8 mouse cellular contexts compared by ENCODE assay signal in the genomic region with DNA sequence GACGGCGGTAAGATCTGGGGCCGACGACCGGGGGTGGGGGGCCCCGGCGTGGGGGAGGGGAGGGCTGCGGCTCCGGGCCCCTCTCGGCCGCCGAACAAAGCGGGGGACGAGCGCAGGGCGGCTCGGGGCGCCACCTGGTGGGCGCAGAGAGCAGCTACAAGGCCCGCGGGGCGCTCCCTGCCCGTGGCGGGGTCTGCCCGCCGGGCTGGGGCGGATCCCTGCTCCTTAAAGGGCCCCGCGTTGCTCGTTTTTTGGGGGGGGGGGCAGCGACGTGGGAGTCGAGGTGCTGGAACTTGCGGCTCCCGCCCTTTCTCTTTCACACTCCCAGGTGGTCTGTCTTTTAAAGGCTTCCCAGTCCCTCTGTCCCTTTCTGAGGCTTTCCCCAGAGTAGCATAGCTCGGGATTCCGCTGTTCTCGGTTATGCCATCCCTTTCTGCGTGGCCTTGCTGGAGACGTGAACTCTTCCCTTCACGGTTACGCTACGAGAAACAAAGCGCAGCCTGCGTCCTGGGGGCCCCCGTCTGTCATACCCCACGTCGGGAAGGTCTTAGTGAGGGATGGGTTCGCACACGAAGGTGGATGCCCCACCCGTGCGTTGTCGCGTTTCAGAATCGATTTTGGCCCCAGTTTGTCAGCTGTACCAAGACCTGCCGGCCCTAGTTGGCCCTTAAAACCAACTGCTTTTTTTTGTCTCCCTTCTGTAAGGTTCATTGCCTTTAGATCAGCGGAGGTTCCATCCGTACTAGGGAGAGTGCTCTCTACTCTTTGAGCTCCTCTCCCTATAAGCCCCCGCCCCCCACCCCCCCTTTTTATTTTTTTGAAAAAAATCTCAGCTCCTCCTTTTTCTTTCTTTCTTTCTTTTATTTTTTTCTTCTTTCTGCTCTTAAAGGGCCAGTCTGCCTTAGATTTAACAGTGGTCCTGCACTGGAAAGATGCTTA. TPM values are rescaled to one million over a fixed set of nuclear protein-coding genes. Genes with fewer than 3 reads are reported as not detected.
DNase-seq lines count a peak whose midpoint lies in the region; ATAC-seq and TF ChIP-seq lines count a peak whose summit lies in the region.

No protein-coding gene starts in this region.

- CTCF ChIA-PET in Patski (lab: Charles Lee) = interaction anchor here (0.7 to 1.5 kb wide), 8 partner anchors 15 to 155 kb away, joined by 3 to 4 read pairs (median 4); no protein-coding TSS in a partner anchor

- H3K9me3 ChIP-seq in hindbrain, embryonic 10.5 days = 0 out of 2 replicates have a peak, but pooled peaks cover 3% of the 10 kb centered on the region

- WGBS in hindbrain, embryonic 10.5 days = under 1% methylated on average over 58 of the region's 59 CpGs
- 3% methylated on average over 58 of the region's 59 CpGs for WGBS in macrophage (ENCODE audit: missing documents)

- H3K4me1 ChIP-seq in hindbrain, embryonic 10.5 days (replicated peaks) = peaks cover 62% of the 10 kb centered on the region

- no peak for DNase-seq in Patski (ENCODE audit: low read depth, low spot score)
- peak; percentile 64 for DNase-seq in cerebellum, adult 9-10 months
- DNase-seq in hindbrain, embryonic 10.5 days (ENCODE audit: low spot score) = peak; percentile 83
- peak; percentile 83 to 88 for DNase-seq in left cerebral cortex, adult 2 months (ENCODE audit: extremely low spot score in 1 of 2, low spot score in 2 of 2)
- peak; percentile 77 for DNase-seq in retina, postnatal 7 days (ENCODE audit: low read depth, low spot score)
- DNase-seq in thymus, postnatal 4 days = peak; percentile 93

- peaks cover 9% of the 10 kb centered on the region for H3K27me3 ChIP-seq in Patski
- peaks cover 33% of the 10 kb centered on the region for H3K27me3 ChIP-seq in hindbrain, embryonic 10.5 days (ENCODE audit: insufficient read depth, poor library complexity, severe bottlenecking)

- POLR2A ChIA-PET in Patski (lab: Charles Lee) = interaction anchor here (0.7 to 2.0 kb wide), 6 partner anchors 9 to 178 kb away, joined by 4 to 6 read pairs (median 5); a partner anchor contains a TSS

- in situ Hi-C loops in Patski (cut with MboI; ENCODE audit: low pct_unique_long_range_greater_than_20kb) = loop anchor here (5.0 kb wide), 1 partner anchor 361 kb away; a partner anchor contains a TSS

- peak overlapping the region; percentile 90 for H3K4me3 ChIP-seq in hindbrain, embryonic 10.5 days
- peak overlapping the region; percentile 75 for H3K4me3 ChIP-seq in left cerebral cortex, adult 2 months
- peak overlapping the region; percentile 37 for H3K4me3 ChIP-seq in macrophage (ENCODE audit: inconsistent target)

- H3K27ac ChIP-seq in hindbrain, embryonic 10.5 days = peak overlapping the region; percentile 100
- H3K27ac ChIP-seq in left cerebral cortex, adult 2 months = peak overlapping the region; percentile 81
- no peak overlapping the region for H3K27ac ChIP-seq in macrophage

- H3K79me2 ChIP-seq in macrophage (ENCODE audit: inconsistent target) = no peaks in the 10 kb centered on the region

- intact Hi-C loops in left cerebral cortex, adult 2 months (cut with DNase I) = loop anchor here (1.0 to 5.0 kb wide), 6 partner anchors 35 to 361 kb away; a partner anchor contains a TSS

- ATAC-seq in Patski = peak; percentile 70
- ATAC-seq in frontal cortex, adult (ENCODE audit: low TSS enrichment) = peak; percentile 32

- peaks cover 37% of the 10 kb centered on the region for H3K36me3 ChIP-seq in hindbrain, embryonic 10.5 days
- H3K36me3 ChIP-seq in macrophage (ENCODE audit: inconsistent target) = no peaks in the 10 kb centered on the region

- no peak for TF ChIP-seq CTCF in Patski (IDR thresholded peaks at IDR 0.05)
- TF ChIP-seq CTCF in left cerebral cortex, adult 2 months (IDR thresholded peaks at IDR 0.05) = peak; percentile 88

RNA-seq across cellular contexts. Expression of a gene that starts 0.8 kb away (rescaled TPM):
- polyA plus RNA-seq in Patski (2021) (45.1 TPM), macrophage (2018) (0.88 to 2.2 TPM (median 1.2 TPM) in 3 replicates)
- polyA plus RNA-seq in hindbrain, embryonic 10.5 days (2016; fragmentation: Nextera tagmentation; extraction: Ambion mirVana) = 7.0 and 8.6 TPM in 2 replicates
- 10 to 100 TPM; 32.1 to 34.1 TPM for total RNA-seq in left cerebral cortex, adult 2 months (2021)
- 10 to 100 TPM in 17 of 26 experiments, 1 to 10 TPM in 9; 4.6 to 48.0 (median 11.2) TPM for total RNA-seq in macrophage (2018; cell fraction: chromatin; rRNA removed)
- total RNA-seq in macrophage (2018; cell fraction: cytosol; rRNA removed) = 1 to 10 TPM in 21 of 26 experiments, under 1 TPM in 5; 0.73 to 4.5 (median 1.6) TPM
- total RNA-seq in macrophage (2018; cell fraction: nucleus; rRNA removed) = 10 to 100 TPM in 5 of 26 experiments, 1 to 10 TPM in 21; 2.7 to 14.6 (median 4.7) TPM

RNA-seq across cellular contexts. Expression of a gene that starts 35.4 kb away (rescaled TPM):
- polyA plus RNA-seq in Patski (2021) = 32.7 TPM
- polyA plus RNA-seq in hindbrain, embryonic 10.5 days (2016; fragmentation: Nextera tagmentation; extraction: Ambion mirVana) = 44.9 and 48.0 TPM in 2 replicates
- 10 to 100 TPM; 27.9 to 28.0 TPM for total RNA-seq in left cerebral cortex, adult 2 months (2021)
- total RNA-seq in macrophage (2018; cell fraction: chromatin; rRNA removed) = 10 to 100 TPM; 20.4 to 65.9 (median 33.9) TPM
- 10 to 100 TPM in 8 of 26 experiments, 1 to 10 TPM in 18; 6.3 to 14.5 (median 9.0) TPM for total RNA-seq in macrophage (2018; cell fraction: cytosol; rRNA removed)
- 10 to 100 TPM in 25 of 26 experiments, 1 to 10 TPM in 1; 7.3 to 45.2 (median 22.6) TPM for total RNA-seq in macrophage (2018; cell fraction: nucleus; rRNA removed)
- polyA plus RNA-seq in macrophage (2018) = 5.7 to 8.2 TPM (median 6.0 TPM) in 3 replicates

Comparison
In these comparisons a context has a peak if more than half of its experiments do, and no peak if none do; other contexts are left out.
1. H3K4me3 ChIP-seq: peak in every context shown above with its lines; median percentile 90 in hindbrain, embryonic 10.5 days; 75 in left cerebral cortex, adult 2 months; 37 in macrophage.